Mouse (Mus musculus): Measurements from ENCODE around the gene Mink1. TPM values are rescaled to one million over a fixed set of nuclear protein-coding genes. Genes with fewer than 3 reads are reported as not detected.

The Mink1 gene
- polyA plus RNA-seq, 1 experiment from 2014 or later, result 4.9 TPM

- 54% methylated on average over 5 of the region's 5 CpGs for WGBS (ENCODE audit: insufficient replicate concordance)
- no peak overlapping the region for H3K27ac ChIP-seq (replicated peaks)
- no peak overlapping the region for H3K9ac ChIP-seq
- H3K4me1 ChIP-seq (replicated peaks), result peaks cover 51% of the 10 kb centered on the region
- H3K27me3 ChIP-seq, result no peaks in the 10 kb centered on the region
- no peak overlapping the region for H3K4me2 ChIP-seq
- no peaks in the 10 kb centered on the region for H3K9me3 ChIP-seq (replicated peaks)
- no peak overlapping the region for H3K4me3 ChIP-seq (replicated peaks)
- H3K36me3 ChIP-seq (replicated peaks), result no peaks in the 10 kb centered on the region; the same call in 1 of the 2 replicates
- no peak for ATAC-seq (ENCODE audit: insufficient read depth)
Measured at GRCm38 (mm10) chr11:70586954-70587353, 24.3 kb downstream of the Mink1 start.

GRCm38 (mm10) chr11:70591733-70592132 is 29.1 kb downstream of the Mink1 start:
- WGBS (ENCODE audit: insufficient replicate concordance), result 55% methylated on average over 1 of the region's 1 CpGs
- no peaks in the 10 kb centered on the region for H3K27me3 ChIP-seq
- H3K9ac ChIP-seq, result no peak overlapping the region
- ATAC-seq (ENCODE audit: insufficient read depth), result no peak
- no peak overlapping the region for H3K4me3 ChIP-seq (replicated peaks)
- no peak overlapping the region for H3K4me2 ChIP-seq
- no peaks in the 10 kb centered on the region for H3K9me3 ChIP-seq (replicated peaks)
- H3K4me1 ChIP-seq (replicated peaks), result peaks cover 42% of the 10 kb centered on the region
- H3K36me3 ChIP-seq (replicated peaks), result no peaks in the 10 kb centered on the region; the same call in 1 of the 2 replicates
- no peak overlapping the region for H3K27ac ChIP-seq (replicated peaks)

DNA sequence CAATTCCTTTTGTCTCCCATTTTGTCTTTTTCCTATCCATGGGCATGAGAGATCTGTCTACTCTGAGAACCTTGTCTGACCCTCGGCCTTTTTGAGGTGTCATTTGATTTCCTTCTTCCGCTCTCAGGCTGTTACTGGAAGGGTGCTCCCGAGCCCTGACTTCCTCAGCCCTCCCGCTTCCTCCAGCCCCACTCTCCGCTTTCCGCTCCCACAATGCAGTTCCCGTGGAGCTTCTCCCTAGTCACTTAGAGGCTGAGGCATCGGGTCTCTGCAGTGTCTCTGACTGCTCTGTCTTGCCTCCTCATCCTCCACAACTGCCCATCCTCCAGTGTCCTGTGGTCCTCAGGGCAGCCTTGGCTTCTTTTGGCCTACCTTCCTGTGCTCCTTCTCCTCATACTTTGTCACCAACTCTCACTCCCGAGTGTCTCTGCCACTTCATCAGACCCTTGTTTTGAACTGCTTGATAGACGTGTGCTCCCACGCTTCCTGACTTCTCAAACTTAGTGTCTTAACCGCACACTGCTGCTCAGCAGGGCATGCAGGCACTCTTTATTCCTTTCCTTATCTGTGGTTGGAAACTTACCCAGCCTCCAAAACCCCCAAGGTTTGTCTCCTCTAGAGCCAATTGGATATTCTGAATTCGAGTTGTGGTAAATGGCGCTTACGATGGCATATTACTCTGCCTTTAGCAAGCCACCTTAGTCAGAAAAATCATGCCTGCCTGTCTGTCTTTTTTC is 31.7 kb downstream of the Mink1 start:
- no peaks in the 10 kb centered on the region for H3K27me3 ChIP-seq
- peaks cover 41% of the 10 kb centered on the region for H3K4me1 ChIP-seq (replicated peaks)
- H3K36me3 ChIP-seq (replicated peaks), result peaks cover 11% of the 10 kb centered on the region; the same call in 1 of the 2 replicates
- H3K9ac ChIP-seq, result no peak overlapping the region
- H3K27ac ChIP-seq (replicated peaks), result no peak overlapping the region
- H3K4me2 ChIP-seq, result no peak overlapping the region
- no peaks in the 10 kb centered on the region for H3K9me3 ChIP-seq (replicated peaks)
- H3K4me3 ChIP-seq (replicated peaks), result no peak overlapping the region
- ATAC-seq (ENCODE audit: insufficient read depth), result no peak
- 46% methylated on average over 15 of the region's 15 CpGs for WGBS (ENCODE audit: insufficient replicate concordance)

DNA sequence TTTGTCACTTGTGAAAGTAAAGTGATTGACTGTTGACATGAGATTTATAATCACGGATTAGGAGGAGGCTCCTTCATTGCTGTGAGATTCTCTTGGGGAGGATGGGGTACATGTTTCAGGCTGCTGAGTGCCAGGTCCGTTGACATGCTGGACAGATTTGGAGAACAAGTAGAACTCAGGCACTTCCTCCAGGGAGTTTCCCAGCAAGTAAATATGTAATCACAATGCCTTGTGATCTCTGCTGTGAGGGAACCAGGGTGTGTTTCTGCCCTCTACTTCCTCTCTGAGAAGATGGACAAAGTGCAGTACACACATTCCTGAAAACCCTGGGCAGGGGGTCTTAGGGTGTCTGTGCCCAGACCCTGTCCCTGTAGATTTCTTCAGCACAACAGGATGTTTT is 33.0 kb downstream of the Mink1 start:
- WGBS (ENCODE audit: insufficient replicate concordance), result 41% methylated on average over 2 of the region's 2 CpGs
- Histone ChIP-seq H3K27ac (replicated peaks) (no peak overlapping the region; the same call in none of the 2 replicates), H3K9me3 (replicated peaks) (no peaks in the 10 kb centered on the region), H3K4me1 (replicated peaks) (peaks cover 41% of the 10 kb centered on the region), H3K4me3 (replicated peaks) (no peak overlapping the region), H3K4me2 (no peak overlapping the region), H3K36me3 (replicated peaks) (peaks cover 13% of the 10 kb centered on the region; the same call in 1 of the 2 replicates), H3K9ac (no peak overlapping the region), H3K27me3 (no peaks in the 10 kb centered on the region)
- ATAC-seq (ENCODE audit: insufficient read depth), result no peak

- Histone ChIP-seq H3K9me3 (replicated peaks) (no peaks in the 10 kb centered on the region), H3K4me3 (replicated peaks) (no peak overlapping the region), H3K4me1 (replicated peaks) (peaks cover 41% of the 10 kb centered on the region), H3K27ac (replicated peaks) (no peak overlapping the region; the same call in 1 of the 2 replicates), H3K36me3 (replicated peaks) (peaks cover 13% of the 10 kb centered on the region; the same call in 1 of the 2 replicates), H3K9ac (no peak overlapping the region), H3K4me2 (no peak overlapping the region), H3K27me3 (no peaks in the 10 kb centered on the region)
- WGBS (ENCODE audit: insufficient replicate concordance), result 61% methylated on average over 4 of the region's 4 CpGs
- ATAC-seq (ENCODE audit: insufficient read depth), result no peak
Measured at GRCm38 (mm10) chr11:70596094-70596493, 33.4 kb downstream of the Mink1 start.

DNA sequence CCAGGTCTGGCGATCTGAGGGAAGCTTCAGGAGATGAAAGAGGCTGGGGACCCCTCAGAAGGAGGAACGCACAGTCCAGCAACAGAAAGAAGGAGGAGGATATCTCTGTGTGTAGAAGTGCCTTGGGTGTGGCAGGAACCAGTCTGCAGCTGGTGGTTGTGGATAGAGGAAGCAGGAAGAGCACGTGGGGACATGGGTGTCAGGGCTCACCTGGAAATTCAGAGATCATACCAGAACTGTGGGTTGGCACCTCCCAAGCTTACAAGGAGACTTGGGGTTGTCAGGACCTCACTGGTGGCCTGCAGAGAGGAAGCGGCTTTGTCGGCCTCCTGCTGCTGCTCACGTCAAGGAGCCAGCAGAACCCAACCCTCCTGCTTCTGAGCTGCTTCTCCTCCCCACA is 34.6 kb downstream of the Mink1 start:
- 21% methylated on average over 6 of the region's 6 CpGs for WGBS (ENCODE audit: insufficient replicate concordance)
- no peaks in the 10 kb centered on the region for H3K27me3 ChIP-seq

GRCm38 (mm10) chr11:70598451-70598953 is 35.8 kb downstream of the Mink1 start:
- no peak overlapping the region for H3K4me3 ChIP-seq (replicated peaks)
- ATAC-seq (ENCODE audit: insufficient read depth), result no peak
- WGBS (ENCODE audit: insufficient replicate concordance), result 74% methylated on average over 9 of the region's 9 CpGs
- H3K9me3 ChIP-seq (replicated peaks), result no peaks in the 10 kb centered on the region
- peaks cover 27% of the 10 kb centered on the region for H3K36me3 ChIP-seq (replicated peaks)
- no peak overlapping the region for H3K4me2 ChIP-seq
- no peak overlapping the region for H3K27ac ChIP-seq (replicated peaks)
- no peaks in the 10 kb centered on the region for H3K27me3 ChIP-seq
- peaks cover 30% of the 10 kb centered on the region for H3K4me1 ChIP-seq (replicated peaks)
- H3K9ac ChIP-seq, result no peak overlapping the region

More for the DNA sequence above, 34.6 kb downstream of the Mink1 start:
- Histone ChIP-seq H3K9ac (no peak overlapping the region), H3K4me3 (replicated peaks) (no peak overlapping the region), H3K36me3 (replicated peaks) (peaks cover 23% of the 10 kb centered on the region; the same call in 1 of the 2 replicates), H3K4me2 (no peak overlapping the region), H3K4me1 (replicated peaks) (peaks cover 34% of the 10 kb centered on the region), H3K9me3 (replicated peaks) (no peaks in the 10 kb centered on the region), H3K27ac (replicated peaks) (no peak overlapping the region)
- ATAC-seq (ENCODE audit: insufficient read depth), result no peak

DNA sequence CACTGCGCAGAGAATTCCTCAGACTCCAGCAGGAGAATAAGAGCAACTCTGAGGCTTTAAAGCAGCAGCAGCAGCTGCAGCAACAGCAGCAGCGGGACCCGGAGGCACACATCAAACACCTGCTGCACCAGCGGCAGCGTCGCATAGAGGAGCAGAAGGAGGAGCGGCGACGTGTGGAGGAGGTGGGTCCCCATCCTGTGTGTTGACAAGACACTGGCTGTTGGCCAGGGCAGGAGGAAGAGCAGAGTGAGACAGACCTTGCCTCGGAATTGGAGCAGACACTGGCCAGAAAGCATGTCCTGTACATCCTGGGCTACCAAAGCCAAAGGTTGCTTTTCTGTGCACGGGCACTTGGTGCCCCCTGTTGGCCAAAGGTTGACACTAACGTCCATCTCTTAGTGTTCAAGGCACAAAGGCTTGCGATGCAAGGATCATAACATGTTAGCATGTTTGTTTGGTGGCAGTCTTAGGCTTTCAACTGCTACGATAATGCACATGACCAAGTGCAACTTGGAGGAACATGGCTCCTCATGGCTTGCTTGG is 42.4 kb downstream of the Mink1 start:
- H3K9ac ChIP-seq, result no peak overlapping the region
- H3K27me3 ChIP-seq, result no peaks in the 10 kb centered on the region
- peaks cover 78% of the 10 kb centered on the region for H3K36me3 ChIP-seq (replicated peaks)
- WGBS (ENCODE audit: insufficient replicate concordance), result 58% methylated on average over 14 of the region's 14 CpGs
- no peaks in the 10 kb centered on the region for H3K9me3 ChIP-seq (replicated peaks)
- no peak overlapping the region for H3K4me3 ChIP-seq (replicated peaks)
- no peak for ATAC-seq (ENCODE audit: insufficient read depth)
- no peak overlapping the region for H3K27ac ChIP-seq (replicated peaks)
- H3K4me1 ChIP-seq (replicated peaks), result no peaks in the 10 kb centered on the region
- H3K4me2 ChIP-seq, result no peak overlapping the region

- Histone ChIP-seq H3K4me2 (no peak overlapping the region), H3K4me3 (replicated peaks) (no peak overlapping the region), H3K9me3 (replicated peaks) (no peaks in the 10 kb centered on the region), H3K27ac (replicated peaks) (no peak overlapping the region), H3K27me3 (no peaks in the 10 kb centered on the region), H3K4me1 (replicated peaks) (no peaks in the 10 kb centered on the region), H3K9ac (no peak overlapping the region), H3K36me3 (replicated peaks) (peaks cover 88% of the 10 kb centered on the region)
- 76% methylated on average over 12 of the region's 12 CpGs for WGBS (ENCODE audit: insufficient replicate concordance)
- ATAC-seq (ENCODE audit: insufficient read depth), result no peak
Measured at GRCm38 (mm10) chr11:70606717-70607116, 44.0 kb downstream of the Mink1 start.

DNA sequence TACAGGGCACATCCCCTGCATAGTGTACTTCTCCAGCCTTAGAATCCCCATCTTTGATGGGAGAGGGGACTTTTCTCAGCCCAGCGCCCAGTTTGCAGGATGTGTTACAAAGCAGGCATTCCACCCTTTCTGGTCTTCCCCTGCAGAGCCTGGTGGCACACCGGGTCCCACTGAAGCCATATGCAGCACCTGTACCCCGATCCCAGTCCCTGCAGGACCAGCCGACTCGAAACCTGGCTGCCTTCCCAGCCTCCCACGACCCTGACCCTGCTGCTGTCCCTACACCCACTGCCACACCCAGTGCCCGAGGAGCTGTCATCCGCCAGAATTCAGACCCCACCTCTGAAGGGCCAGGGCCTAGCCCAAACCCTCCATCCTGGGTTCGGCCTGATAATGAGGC is 44.9 kb downstream of the Mink1 start:
- H3K4me1 ChIP-seq (replicated peaks), result no peaks in the 10 kb centered on the region
- no peak overlapping the region for H3K4me2 ChIP-seq
- WGBS (ENCODE audit: insufficient replicate concordance), result 67% methylated on average over 9 of the region's 9 CpGs
- no peak overlapping the region for H3K27ac ChIP-seq (replicated peaks)
- H3K9ac ChIP-seq, result no peak overlapping the region
- peaks cover 89% of the 10 kb centered on the region for H3K36me3 ChIP-seq (replicated peaks)
- H3K4me3 ChIP-seq (replicated peaks), result no peak overlapping the region
- no peaks in the 10 kb centered on the region for H3K9me3 ChIP-seq (replicated peaks)
- H3K27me3 ChIP-seq, result no peaks in the 10 kb centered on the region
- no peak for ATAC-seq (ENCODE audit: insufficient read depth)

- 80% methylated on average over 26 of the region's 26 CpGs for WGBS (ENCODE audit: insufficient replicate concordance)
Measured at GRCm38 (mm10) chr11:70608381-70609066, 45.8 kb downstream of the Mink1 start.

More at GRCm38 (mm10) chr11:70608381-70609066, 45.8 kb downstream of the Mink1 start:
- no peak overlapping the region for H3K4me3 ChIP-seq (replicated peaks)
- H3K36me3 ChIP-seq (replicated peaks), result peaks cover 91% of the 10 kb centered on the region
- H3K27ac ChIP-seq (replicated peaks), result no peak overlapping the region
- H3K4me1 ChIP-seq (replicated peaks), result no peaks in the 10 kb centered on the region
- H3K27me3 ChIP-seq, result no peaks in the 10 kb centered on the region
- ATAC-seq (ENCODE audit: insufficient read depth), result no peak
- no peak overlapping the region for H3K4me2 ChIP-seq
- no peak overlapping the region for H3K9ac ChIP-seq
- H3K9me3 ChIP-seq (replicated peaks), result no peaks in the 10 kb centered on the region
